Mouse (Mus musculus) embryonic facial prominence, embryonic 13.5 days (tissue): ENCODE measurements at regions not wholly inside any gene's neighbourhood (a gene's known extent, or its start where the extent isn't known, plus 50 kb on each side); places are given as distances from the start of the nearest gene placed in this dataset.
A peak's percentile ranks its signal among the peaks of the same experiment; 100 is the strongest.

Experiments
- ATAC-seq: fragments of 200-750 bp; cut with Nextera tagmentation; 2 replicates; pipeline ENCODE4 v1.8.0; 2017; ENCODE audit warnings: low read depth; ENCODE audit not compliant: insufficient number of reproducible peaks, insufficient read depth, low FRiP score, low TSS enrichment
- H3K27ac ChIP-seq: fragments of 300-500 bp; sonication (generic); 2 replicates; pipeline ENCODE4 v1.5.1; 2015; ENCODE audit warnings: moderate library complexity, mild to moderate bottlenecking, inconsistent platforms
- H3K27me3 ChIP-seq: fragments of 300-500 bp; sonication (generic); 2 replicates; pipeline ENCODE4 v1.6.1; 2015; ENCODE audit warnings: mild to moderate bottlenecking, inconsistent platforms
- H3K36me3 ChIP-seq: fragments of 300-500 bp; sonication (generic); 2 replicates; pipeline ENCODE4 v1.6.1; 2015; ENCODE audit warnings: mild to moderate bottlenecking, inconsistent platforms
- H3K4me1 ChIP-seq: fragments of 300-500 bp; sonication (generic); 2 replicates; pipeline ENCODE4 v1.6.1; 2015; ENCODE audit warnings: inconsistent platforms
- H3K4me2 ChIP-seq: fragments of 300-500 bp; sonication (generic); 2 replicates; pipeline ENCODE4 v1.6.1; 2015; ENCODE audit warnings: moderate library complexity, mild to moderate bottlenecking, inconsistent platforms
- H3K4me3 ChIP-seq: fragments of 300-500 bp; sonication (generic); 2 replicates; pipeline ENCODE4 v1.5.1; 2015; ENCODE audit warnings: mild to moderate bottlenecking, inconsistent platforms
- H3K9ac ChIP-seq: fragments of 300-500 bp; sonication (generic); 2 replicates; pipeline ENCODE4 v1.6.1; 2015; ENCODE audit warnings: mild to moderate bottlenecking, inconsistent platforms
- H3K9me3 ChIP-seq: fragments of 300-500 bp; sonication (generic); 2 replicates; pipeline ENCODE4 v1.6.1; 2016; ENCODE audit warnings: inconsistent platforms
- WGBS: fragments of 180-500 bp; shearing (Covaris S2); methylation state at CpG from one replicate; pipeline ENCODE4 v1.1.7; 2015; ENCODE audit warnings: mixed read lengths; 5-methylcytosine and 5-hydroxymethylcytosine counted together

DNA sequence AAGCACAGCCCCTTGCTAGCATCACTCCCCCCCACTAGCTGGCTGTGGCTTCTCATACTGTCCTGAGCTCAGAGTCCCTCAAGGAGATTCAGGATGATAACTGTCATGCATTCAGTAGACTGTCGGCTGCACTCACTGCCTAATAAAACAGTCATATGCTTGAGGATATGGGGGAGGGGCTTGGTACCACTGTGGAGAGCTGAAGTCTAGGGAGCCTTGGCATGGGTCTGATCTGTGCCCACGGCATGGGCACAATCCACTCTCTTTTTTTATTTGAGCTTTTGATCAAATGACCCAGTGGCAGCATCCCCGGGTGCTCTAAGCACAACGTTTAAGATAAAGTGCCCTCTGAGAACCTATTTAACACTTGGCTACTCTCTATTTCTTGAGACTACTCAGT, 102.1 kb upstream of the Nckap5 start:
- no peak overlapping the region for H3K4me2 ChIP-seq
- H3K27ac ChIP-seq = no peak overlapping the region
- H3K27me3 ChIP-seq = no peaks in the 10 kb centered on the region; the same call in 1 of the 2 replicates
- H3K4me1 ChIP-seq = peaks cover 13% of the 10 kb centered on the region
- 28% methylated on average over 4 of the region's 4 CpGs for WGBS
- no peak overlapping the region for H3K4me3 ChIP-seq
- H3K9ac ChIP-seq = no peak overlapping the region
- ATAC-seq = no peak
- H3K9me3 ChIP-seq = no peaks in the 10 kb centered on the region
- no peaks in the 10 kb centered on the region for H3K36me3 ChIP-seq

DNA sequence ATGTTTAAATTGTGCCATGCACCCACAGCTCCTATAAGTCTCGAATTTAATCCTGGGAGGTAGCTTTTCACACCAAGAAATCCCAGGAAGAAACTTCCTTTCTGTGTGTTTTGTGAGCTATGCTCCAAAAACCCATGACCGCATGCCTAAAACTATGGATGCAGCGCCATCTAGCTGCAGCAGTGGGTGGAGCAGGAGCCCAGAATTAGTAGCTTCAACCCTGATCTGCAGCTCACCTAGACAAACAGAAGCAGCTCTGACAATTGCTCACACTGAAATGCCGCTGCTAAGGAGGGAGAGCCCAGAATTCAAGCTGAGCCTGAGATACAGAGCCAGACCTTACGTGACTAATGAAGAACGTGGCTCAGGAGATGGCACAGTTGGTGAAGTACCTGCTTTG, 101.2 kb upstream of the Nckap5 start:
- H3K9me3 ChIP-seq = no peaks in the 10 kb centered on the region
- no peak for ATAC-seq
- H3K36me3 ChIP-seq = no peaks in the 10 kb centered on the region
- no peak overlapping the region for H3K4me2 ChIP-seq
- H3K27ac ChIP-seq = no peak overlapping the region
- H3K4me3 ChIP-seq = no peak overlapping the region
- H3K9ac ChIP-seq = no peak overlapping the region
- peaks cover 13% of the 10 kb centered on the region for H3K4me1 ChIP-seq
- H3K27me3 ChIP-seq = no peaks in the 10 kb centered on the region; the same call in 1 of the 2 replicates
- 1% methylated on average over 6 of the region's 6 CpGs for WGBS

DNA sequence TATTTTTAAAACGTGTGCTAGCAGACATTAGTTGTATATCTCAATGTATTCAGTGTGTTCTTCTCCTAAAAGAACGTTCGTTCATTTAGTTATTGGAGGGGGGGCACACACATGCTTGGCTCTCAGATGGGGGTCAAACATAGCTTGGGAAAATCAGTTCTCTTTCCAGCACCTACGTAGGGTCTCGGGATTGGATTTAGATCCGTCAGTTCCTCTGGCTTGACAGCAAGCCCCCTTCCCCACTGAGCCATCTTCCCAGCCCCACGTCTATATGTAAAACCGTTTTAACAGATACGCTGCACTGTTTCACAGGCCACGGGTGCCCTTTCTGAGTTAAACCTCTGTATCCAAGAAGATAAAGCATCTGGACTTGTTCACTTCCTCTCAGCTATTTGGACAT, 100.5 kb upstream of the Nckap5 start:
- no peaks in the 10 kb centered on the region; the same call in 1 of the 2 replicates for H3K27me3 ChIP-seq
- H3K4me3 ChIP-seq = no peak overlapping the region
- H3K9me3 ChIP-seq = no peaks in the 10 kb centered on the region
- no peaks in the 10 kb centered on the region for H3K36me3 ChIP-seq
- no peak overlapping the region for H3K27ac ChIP-seq
- peaks cover 13% of the 10 kb centered on the region for H3K4me1 ChIP-seq
- H3K4me2 ChIP-seq = no peak overlapping the region
- ATAC-seq = no peak
- H3K9ac ChIP-seq = no peak overlapping the region
- 78% methylated on average over 10 of the region's 10 CpGs for WGBS

DNA sequence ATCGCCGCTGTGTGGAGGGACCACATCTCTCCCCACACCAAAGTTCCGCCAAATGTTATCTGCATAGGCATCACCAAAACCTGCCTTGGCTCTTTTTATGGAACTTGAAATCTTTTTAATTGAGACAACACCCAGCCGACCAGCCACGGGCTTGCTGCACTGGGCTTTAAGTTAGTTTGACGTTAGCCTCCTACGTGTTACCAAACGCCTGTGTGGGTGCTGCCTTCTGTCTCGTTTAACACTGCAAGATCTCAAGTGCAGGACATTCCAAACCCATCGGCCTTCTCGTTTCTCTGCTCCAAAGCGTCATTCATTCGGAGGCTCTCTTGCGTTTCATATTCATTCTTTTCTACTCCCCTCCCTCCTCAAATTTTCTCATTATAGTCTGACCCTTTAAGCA, 100.0 kb upstream of the Nckap5 start:
- ATAC-seq = no peak
- 82% methylated on average over 14 of the region's 14 CpGs for WGBS

DNA sequence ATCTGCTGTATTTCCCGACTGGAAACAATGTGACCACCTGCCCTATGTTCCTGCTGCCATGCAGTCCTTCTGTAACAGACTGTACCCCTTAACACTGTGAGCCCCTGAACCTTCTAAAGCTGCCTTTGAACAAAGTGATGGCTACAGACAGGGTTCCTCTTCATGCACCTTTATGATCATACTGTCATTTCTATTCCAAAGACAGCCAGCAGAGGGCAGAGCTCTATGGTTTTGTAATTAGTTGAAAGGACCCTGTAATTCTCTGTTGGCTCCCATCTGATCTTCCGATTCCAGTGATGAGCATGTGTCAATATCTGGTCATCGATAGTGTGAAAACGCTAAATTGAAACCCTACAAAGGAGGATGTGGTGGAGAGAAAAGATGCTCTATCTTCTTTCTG, 99.1 kb upstream of the Nckap5 start:
- Histone ChIP-seq H3K27me3 (no peaks in the 10 kb centered on the region; the same call in 1 of the 2 replicates), H3K4me2 (no peak overlapping the region), H3K27ac (no peak overlapping the region), H3K9me3 (no peaks in the 10 kb centered on the region), H3K36me3 (no peaks in the 10 kb centered on the region), H3K4me1 (peaks cover 25% of the 10 kb centered on the region), H3K4me3 (no peak overlapping the region), H3K9ac (no peak overlapping the region)
- WGBS = 66% methylated on average over 4 of the region's 4 CpGs
- no peak for ATAC-seq

More for the DNA sequence above, 100.0 kb upstream of the Nckap5 start:
- Histone ChIP-seq H3K9me3 (no peaks in the 10 kb centered on the region), H3K9ac (no peak overlapping the region), H3K4me3 (no peak overlapping the region), H3K36me3 (no peaks in the 10 kb centered on the region), H3K27me3 (no peaks in the 10 kb centered on the region; the same call in 1 of the 2 replicates), H3K4me2 (no peak overlapping the region), H3K27ac (no peak overlapping the region), H3K4me1 (peaks cover 17% of the 10 kb centered on the region)

DNA sequence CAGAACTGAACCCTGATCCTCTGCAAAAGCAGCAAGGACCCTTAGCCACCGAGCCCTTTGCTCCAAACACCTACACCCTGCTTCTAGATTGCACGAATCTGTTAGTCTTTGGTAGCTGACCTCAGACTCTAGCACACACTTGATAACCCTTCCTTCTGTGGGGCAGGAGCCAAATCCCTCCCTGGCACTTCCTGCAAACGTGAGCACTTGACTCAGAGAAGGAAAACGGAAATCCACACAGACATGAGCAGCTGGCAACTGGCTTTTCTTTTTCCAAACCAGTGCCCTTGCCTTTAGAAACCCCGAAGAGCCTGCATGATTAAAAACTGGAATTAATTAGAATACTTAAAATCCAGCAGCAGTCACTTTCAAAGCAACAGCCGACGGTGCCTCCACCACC, 97.6 kb upstream of the Nckap5 start:
- peaks cover 22% of the 10 kb centered on the region for H3K4me1 ChIP-seq
- 57% methylated on average over 7 of the region's 7 CpGs for WGBS
- no peak for ATAC-seq
- no peak overlapping the region for H3K27ac ChIP-seq
- no peak overlapping the region for H3K4me2 ChIP-seq
- no peaks in the 10 kb centered on the region; the same call in 1 of the 2 replicates for H3K27me3 ChIP-seq
- no peaks in the 10 kb centered on the region for H3K9me3 ChIP-seq
- no peak overlapping the region for H3K4me3 ChIP-seq
- H3K9ac ChIP-seq = no peak overlapping the region
- no peaks in the 10 kb centered on the region for H3K36me3 ChIP-seq

DNA sequence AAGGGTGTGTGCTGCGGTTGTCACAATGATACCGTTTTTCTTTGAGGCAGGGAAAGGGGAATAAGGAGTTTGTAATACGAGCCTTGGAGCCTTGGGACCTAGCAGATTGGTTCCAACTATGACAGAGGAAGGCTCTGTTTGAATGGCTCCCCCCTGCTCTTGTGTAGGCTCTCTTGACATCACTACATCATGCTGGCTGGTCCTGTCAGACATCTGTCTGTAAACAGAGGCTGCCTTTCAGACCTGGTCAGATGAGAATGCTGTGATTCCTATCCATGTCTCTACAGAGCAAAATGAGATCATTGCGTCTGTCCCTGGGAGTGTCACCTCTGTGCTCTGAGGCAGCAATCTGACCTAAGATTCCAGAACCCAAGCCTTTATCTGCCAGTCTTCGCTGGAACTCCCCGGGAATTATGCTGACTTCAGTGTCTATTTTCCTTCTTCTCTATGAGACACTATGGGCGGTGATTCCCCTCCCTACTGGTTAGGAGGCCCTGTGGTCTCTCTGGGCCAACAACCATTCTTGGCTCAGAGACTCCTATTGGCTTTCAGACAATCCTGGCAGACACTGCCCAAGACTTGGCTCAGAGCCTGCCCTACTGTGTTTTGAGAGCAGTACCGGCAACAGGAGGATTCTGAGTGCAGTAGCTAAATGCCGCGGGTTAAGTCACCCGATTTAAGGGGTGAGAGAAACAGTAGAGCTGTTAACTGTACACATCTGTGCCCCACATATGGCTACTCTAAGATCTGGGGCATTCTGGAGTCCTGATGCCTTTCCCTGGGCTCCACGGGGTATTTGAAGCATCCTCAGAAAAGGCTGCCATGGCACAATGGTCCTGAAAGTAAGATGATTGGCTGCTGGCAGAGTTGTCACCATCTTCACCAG, 94.8 kb upstream of the Nckap5 start:
- H3K27ac ChIP-seq = 0 out of 2 replicates have a peak overlapping the region, but pooled peaks have one; percentile 40
- peak; percentile 54; the same call in 1 of the 2 replicates for ATAC-seq

DNA sequence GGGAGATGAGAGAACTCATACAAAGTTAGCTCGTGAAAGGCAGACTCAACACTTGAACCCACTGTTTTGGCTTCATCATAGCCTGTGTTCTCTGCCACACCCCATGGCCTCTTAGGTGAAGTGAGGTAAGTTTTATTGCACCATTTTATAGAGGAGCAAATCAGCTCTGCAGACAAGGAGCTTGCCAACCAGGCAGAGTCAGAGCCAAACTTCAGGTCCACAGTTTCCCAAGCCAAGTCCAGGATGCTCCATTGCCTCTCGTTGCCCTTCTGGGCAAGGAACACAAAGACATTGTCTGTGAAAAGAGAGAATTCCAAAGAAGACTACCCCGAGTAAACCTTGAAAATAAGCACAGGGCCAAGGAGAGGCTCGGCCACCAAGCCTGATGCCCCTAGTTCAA, 93.4 kb upstream of the Nckap5 start:
- Histone ChIP-seq H3K9me3 (no peaks in the 10 kb centered on the region), H3K27me3 (no peaks in the 10 kb centered on the region), H3K4me2 (no peak overlapping the region), H3K9ac (no peak overlapping the region), H3K36me3 (no peaks in the 10 kb centered on the region), H3K4me3 (no peak overlapping the region), H3K27ac (no peak overlapping the region), H3K4me1 (peaks cover 12% of the 10 kb centered on the region)
- ATAC-seq = no peak
- 79% methylated on average over 4 of the region's 4 CpGs for WGBS

More for the DNA sequence above, 94.8 kb upstream of the Nckap5 start:
- no peak overlapping the region for H3K4me3 ChIP-seq
- H3K4me1 ChIP-seq = peaks cover 12% of the 10 kb centered on the region
- no peaks in the 10 kb centered on the region for H3K27me3 ChIP-seq
- WGBS = 52% methylated on average over 12 of the region's 12 CpGs
- no peaks in the 10 kb centered on the region for H3K36me3 ChIP-seq
- 0 out of 2 replicates have a peak overlapping the region, but pooled peaks have one; percentile 1 for H3K4me2 ChIP-seq
- H3K9me3 ChIP-seq = no peaks in the 10 kb centered on the region
- no peak overlapping the region for H3K9ac ChIP-seq

DNA sequence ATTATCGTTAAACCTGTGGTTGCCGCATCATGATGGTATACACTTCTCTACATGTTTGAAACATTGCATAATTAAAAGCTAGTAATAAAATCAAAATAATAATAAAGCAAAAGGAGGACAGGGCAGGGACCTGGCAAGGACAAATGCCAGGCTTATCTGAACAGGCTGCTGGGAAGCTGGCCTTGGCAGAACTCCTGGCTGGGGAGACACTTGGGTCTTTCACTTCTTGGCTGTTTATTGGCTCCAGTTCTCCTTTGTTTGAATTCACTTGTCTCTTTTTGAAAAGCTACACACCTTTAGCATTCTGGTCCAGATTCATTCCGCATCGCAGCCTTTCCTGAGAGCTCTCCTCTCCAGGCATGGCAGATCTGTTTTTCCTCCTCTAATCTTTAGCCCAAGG, 91.6 kb upstream of the Nckap5 start:
- H3K27me3 ChIP-seq = no peaks in the 10 kb centered on the region
- no peak overlapping the region for H3K27ac ChIP-seq
- no peak overlapping the region for H3K9ac ChIP-seq
- peaks cover 12% of the 10 kb centered on the region for H3K4me1 ChIP-seq
- H3K4me2 ChIP-seq = no peak overlapping the region
- no peaks in the 10 kb centered on the region for H3K9me3 ChIP-seq
- no peak overlapping the region for H3K4me3 ChIP-seq
- ATAC-seq = no peak
- WGBS = 89% methylated on average over 4 of the region's 4 CpGs
- H3K36me3 ChIP-seq = no peaks in the 10 kb centered on the region

DNA sequence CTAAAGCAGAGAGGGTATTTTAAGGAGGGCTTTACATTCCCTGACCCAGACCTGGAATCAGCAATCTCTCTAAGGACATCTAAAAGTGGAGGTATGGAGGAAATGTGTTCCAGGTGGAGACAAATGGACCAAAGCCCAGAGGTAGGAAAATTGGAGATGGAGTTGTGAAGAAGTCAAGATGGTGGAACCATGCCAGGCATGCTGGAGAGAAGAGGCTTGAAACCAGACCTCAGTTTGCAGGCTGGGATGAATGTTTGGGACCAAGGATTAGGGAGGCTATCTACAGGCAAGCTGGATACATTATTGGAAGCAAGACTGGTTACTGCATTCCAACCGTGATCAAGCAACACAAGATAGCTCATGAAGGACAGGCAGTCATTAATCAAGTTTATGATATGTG, 88.3 kb upstream of the Nckap5 start:
- H3K4me1 ChIP-seq = no peaks in the 10 kb centered on the region; the same call in 1 of the 2 replicates
- no peaks in the 10 kb centered on the region for H3K36me3 ChIP-seq
- 74% methylated on average over 1 of the region's 1 CpGs for WGBS
- ATAC-seq = no peak
- no peak overlapping the region for H3K27ac ChIP-seq
- no peaks in the 10 kb centered on the region for H3K27me3 ChIP-seq
- no peak overlapping the region for H3K9ac ChIP-seq
- H3K9me3 ChIP-seq = no peaks in the 10 kb centered on the region
- no peak overlapping the region for H3K4me2 ChIP-seq
- no peak overlapping the region for H3K4me3 ChIP-seq

DNA sequence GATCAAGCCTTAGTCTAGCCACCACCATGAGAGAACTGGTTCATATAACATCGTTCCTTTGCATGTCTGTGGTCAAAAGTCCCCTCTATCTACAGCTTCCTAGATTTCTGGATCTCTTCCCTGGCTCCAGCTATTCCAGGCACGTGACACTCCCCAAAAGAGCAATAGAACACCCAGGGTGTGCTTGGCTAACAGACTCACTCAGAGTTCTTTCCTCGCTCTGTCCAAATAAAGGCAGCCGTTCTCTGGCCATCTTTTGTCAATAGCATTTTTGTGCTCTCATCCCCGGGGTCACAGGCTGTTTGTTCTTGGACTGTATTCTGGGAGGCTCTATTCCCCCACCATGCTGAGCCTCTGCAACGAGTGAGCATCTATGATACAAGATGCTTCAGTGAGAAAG, 87.3 kb upstream of the Nckap5 start:
- H3K36me3 ChIP-seq = no peaks in the 10 kb centered on the region
- WGBS = 46% methylated on average over 6 of the region's 6 CpGs
- no peak overlapping the region for H3K4me2 ChIP-seq
- no peak overlapping the region for H3K4me3 ChIP-seq
- H3K9ac ChIP-seq = no peak overlapping the region
- ATAC-seq = no peak
- no peaks in the 10 kb centered on the region; the same call in 1 of the 2 replicates for H3K4me1 ChIP-seq
- no peak overlapping the region for H3K27ac ChIP-seq
- H3K27me3 ChIP-seq = no peaks in the 10 kb centered on the region
- H3K9me3 ChIP-seq = no peaks in the 10 kb centered on the region

DNA sequence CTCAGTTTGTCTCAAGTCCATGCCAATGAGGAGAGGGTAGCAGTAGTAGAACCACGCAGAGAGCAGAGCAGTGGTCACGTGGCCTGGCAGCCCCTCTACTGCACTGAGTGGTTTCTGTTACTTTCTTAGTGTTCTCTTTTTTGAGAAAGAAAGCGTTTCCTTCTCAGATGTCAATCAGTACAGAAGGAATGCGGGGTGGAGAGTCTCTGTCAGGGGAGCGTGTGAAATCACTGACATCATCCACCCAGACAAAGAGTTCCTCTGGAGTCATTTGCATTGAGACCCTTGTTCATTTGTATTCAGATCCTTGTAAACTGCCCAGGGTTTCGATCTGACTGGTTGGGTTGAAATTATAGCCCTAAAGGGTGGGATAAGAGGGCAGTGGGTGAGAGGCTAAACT, 85.8 kb upstream of the Nckap5 start:
- no peaks in the 10 kb centered on the region; the same call in 1 of the 2 replicates for H3K4me1 ChIP-seq
- no peaks in the 10 kb centered on the region for H3K27me3 ChIP-seq
- H3K9ac ChIP-seq = no peak overlapping the region
- H3K27ac ChIP-seq = no peak overlapping the region
- ATAC-seq = no peak
- no peaks in the 10 kb centered on the region for H3K36me3 ChIP-seq
- H3K9me3 ChIP-seq = no peaks in the 10 kb centered on the region
- WGBS = 46% methylated on average over 6 of the region's 6 CpGs
- no peak overlapping the region for H3K4me2 ChIP-seq
- H3K4me3 ChIP-seq = no peak overlapping the region
